Mouse (Mus musculus): ENCODE results near the gene Mrps11.

- TF ChIP-seq CTCF (conservative IDR thresholded peaks at IDR 0.05; ENCODE audit: low read length): no peak
- TF ChIP-seq NANOG (IDR thresholded peaks at IDR 0.05; ENCODE audit: borderline replicate concordance, low read length): no peak
- no peak for TF ChIP-seq POU5F1 (IDR thresholded peaks at IDR 0.05; ENCODE audit: borderline replicate concordance, low read length)
Observed at GRCm38 (mm10) chr7:78753752-78754457, 29.0 kb upstream of the Mrps11 start.
